Mouse (Mus musculus) adrenal gland, postnatal 25 days (tissue): ENCODE measurements at regions not wholly inside any gene's neighbourhood (a gene's known extent, or its start where the extent isn't known, plus 50 kb on each side); places are given as distances from the start of the nearest gene placed in this dataset.

Experiments
- DNase-seq: peaks from one replicate; pipeline ENCODE4 v3.0.0; 2021; ENCODE audit warnings: mixed read lengths

- no peak for DNase-seq
These were observed 566.8 kb downstream of the Dhx35 start for GRCm38 (mm10) chr2:159361371-159361770.

- DNase-seq = no peak
These were observed 598.3 kb downstream of the Dhx35 start for GRCm38 (mm10) chr2:159392865-159393264.

GRCm38 (mm10) chr2:159401421-159402100 lies 607.0 kb downstream of the Dhx35 start:
- no peak for DNase-seq

- no peak for DNase-seq
These were observed 610.3 kb downstream of the Dhx35 start for GRCm38 (mm10) chr2:159404940-159405339.

- no peak for DNase-seq
These were observed 620.0 kb downstream of the Dhx35 start for GRCm38 (mm10) chr2:159414599-159414998.

GRCm38 (mm10) chr2:159418371-159418940 lies 623.8 kb downstream of the Dhx35 start:
- no peak for DNase-seq

GRCm38 (mm10) chr2:159422281-159422937 lies 627.8 kb downstream of the Dhx35 start:
- no peak for DNase-seq

GRCm38 (mm10) chr2:159428201-159428600 lies 633.6 kb downstream of the Dhx35 start:
- DNase-seq = no peak

GRCm38 (mm10) chr2:159430577-159431329 lies 636.1 kb downstream of the Dhx35 start:
- DNase-seq = no peak

- no peak for DNase-seq
These were observed 644.4 kb downstream of the Dhx35 start for GRCm38 (mm10) chr2:159438961-159439360.

- DNase-seq = no peak
These were observed 649.0 kb downstream of the Dhx35 start for GRCm38 (mm10) chr2:159443581-159443980.

GRCm38 (mm10) chr2:159446434-159446833 lies 651.8 kb downstream of the Dhx35 start:
- DNase-seq = no peak

GRCm38 (mm10) chr2:159446886-159447285 lies 652.3 kb downstream of the Dhx35 start:
- no peak for DNase-seq

GRCm38 (mm10) chr2:159448976-159449375 lies 654.4 kb downstream of the Dhx35 start:
- no peak for DNase-seq

GRCm38 (mm10) chr2:159451439-159451838 lies 656.8 kb downstream of the Dhx35 start:
- no peak for DNase-seq

- DNase-seq = no peak
These were observed 686.9 kb downstream of the Dhx35 start for GRCm38 (mm10) chr2:159481399-159482080.

- peak; percentile 32 for DNase-seq
These were observed 696.5 kb downstream of the Dhx35 start for GRCm38 (mm10) chr2:159491090-159491489.

GRCm38 (mm10) chr2:159498691-159499090 lies 704.1 kb downstream of the Dhx35 start:
- no peak for DNase-seq

- DNase-seq = no peak
These were observed 706.4 kb downstream of the Dhx35 start for GRCm38 (mm10) chr2:159501039-159501438.

- no peak for DNase-seq
These were observed 724.5 kb downstream of the Dhx35 start for GRCm38 (mm10) chr2:159519066-159519465.

- DNase-seq = no peak
These were observed 729.1 kb downstream of the Dhx35 start for GRCm38 (mm10) chr2:159523739-159524138.

- DNase-seq = peak; percentile 84
These were observed 740.3 kb downstream of the Dhx35 start for GRCm38 (mm10) chr2:159534951-159535350.
